Mouse (Mus musculus): ENCODE measurements around the gene Ptgfrn.

Gene Ptgfrn

DNA sequence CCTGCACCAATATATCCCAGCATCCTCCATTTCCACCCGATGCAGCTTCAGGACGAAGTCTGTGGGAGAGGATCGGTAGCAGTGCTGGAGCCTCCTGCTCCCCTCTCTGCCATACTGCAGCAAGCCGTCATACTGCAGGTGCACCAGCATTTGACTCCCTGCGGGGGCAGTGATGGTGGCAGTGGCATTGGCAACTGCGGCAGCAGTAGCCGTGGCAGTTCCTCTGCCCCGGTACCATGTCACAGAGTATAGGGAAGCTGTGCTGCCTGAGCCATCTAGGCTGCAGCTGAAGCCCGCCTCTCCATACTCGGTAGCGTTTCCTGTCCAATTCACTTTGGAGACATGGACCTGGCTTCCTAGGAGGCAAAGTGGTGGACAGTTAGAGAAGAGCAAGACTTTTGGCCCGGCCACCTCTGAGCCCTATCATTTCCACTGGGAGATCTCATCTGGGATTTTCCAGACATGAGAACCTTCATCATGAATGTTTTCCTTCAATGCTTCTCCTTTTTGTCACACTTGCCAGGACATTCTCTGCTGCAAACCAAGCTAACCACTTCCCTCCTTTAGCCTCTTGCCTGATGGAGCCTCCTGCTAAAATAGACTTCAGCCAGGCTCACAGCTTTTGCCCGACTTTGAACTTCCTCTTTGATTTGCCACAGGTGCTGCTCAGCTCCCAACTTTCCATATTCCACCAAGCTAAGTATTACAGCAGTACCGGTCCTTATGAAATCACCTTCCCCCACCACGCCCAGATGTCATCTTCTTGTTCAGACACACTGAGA is 106.3 kb downstream of the Ptgfrn start:
- DNase-seq (ENCODE audit: low spot score) = no peak

DNA sequence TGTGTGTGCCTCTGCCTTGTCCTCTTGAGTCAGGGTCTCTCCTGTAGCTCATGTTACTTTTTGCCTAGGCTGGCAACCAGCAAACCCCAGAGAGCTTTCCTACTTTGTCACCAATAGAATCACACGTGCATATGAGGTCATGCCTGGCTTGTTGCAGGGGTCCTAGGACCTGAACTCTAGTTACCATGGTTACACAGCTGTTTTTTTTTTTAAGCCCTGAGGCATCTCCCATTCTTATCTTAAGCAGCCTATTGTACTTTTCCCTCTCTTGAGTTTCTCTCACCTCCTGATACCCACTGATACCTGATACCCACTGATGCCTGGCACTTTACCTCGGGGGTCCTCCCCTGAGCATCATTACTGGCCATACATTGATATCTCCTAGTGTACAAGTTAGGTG is 110.3 kb downstream of the Ptgfrn start:
- DNase-seq (ENCODE audit: low spot score) = no peak

DNA sequence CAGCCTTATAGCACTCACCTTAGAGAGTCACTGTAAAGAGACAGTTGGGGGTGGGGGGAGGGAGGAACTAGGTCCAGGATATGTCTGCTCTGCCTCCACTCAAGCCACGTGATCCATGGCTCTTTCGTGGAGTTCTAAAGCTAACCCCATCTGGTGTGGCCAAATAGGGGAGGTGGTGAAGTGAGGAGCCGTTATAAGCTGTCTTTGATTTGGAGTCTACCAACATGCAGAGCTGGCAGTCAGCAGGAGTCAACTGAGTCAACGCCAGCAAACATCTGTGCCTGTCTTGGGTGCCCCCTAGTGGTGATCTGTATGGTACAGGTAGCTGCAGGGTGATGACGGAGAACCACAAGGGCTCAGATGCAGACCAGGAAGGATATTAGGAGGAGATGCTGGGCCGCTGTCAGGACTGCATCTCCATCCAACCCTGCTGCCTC is 111.2 kb downstream of the Ptgfrn start:
- DNase-seq (ENCODE audit: low spot score) = no peak

DNA sequence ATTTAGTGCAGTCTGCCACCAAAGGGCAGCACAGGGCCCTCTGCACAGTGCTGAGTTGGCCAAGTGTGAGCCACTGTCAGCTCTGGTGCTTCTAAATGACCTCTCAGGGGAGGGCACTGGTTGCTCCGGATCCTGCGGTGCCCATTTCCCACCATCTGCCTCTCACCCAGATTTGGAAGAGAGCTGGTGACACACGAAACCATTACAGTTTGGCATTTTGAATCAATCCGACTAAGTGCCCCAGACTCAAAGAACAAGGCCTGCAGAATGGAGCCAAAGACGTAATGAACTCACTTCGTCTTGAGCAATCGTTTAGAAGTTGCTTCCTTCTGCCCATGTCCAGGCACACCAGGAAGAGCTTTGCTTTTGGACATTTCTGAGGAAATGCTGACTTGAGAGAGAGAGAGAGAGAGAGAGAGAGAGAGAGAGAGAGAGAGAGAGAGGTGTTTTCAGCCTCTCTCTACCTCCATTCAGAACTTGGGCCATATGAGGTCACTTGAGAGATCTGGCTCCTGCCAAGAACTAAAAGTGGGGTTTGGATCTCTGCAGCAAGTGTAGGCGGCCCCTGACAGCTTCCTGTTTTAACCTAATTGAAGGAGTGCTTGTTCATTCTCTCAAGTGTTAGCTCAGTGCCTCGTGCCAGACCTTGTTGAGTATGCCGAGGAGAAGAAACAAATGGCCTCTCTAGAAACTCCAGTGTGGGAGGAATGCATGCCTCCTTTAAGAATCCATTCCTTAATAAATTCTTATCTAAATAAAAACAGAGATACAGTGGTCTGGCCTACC is 112.1 kb downstream of the Ptgfrn start:
- no peak for DNase-seq (ENCODE audit: low spot score)

DNA sequence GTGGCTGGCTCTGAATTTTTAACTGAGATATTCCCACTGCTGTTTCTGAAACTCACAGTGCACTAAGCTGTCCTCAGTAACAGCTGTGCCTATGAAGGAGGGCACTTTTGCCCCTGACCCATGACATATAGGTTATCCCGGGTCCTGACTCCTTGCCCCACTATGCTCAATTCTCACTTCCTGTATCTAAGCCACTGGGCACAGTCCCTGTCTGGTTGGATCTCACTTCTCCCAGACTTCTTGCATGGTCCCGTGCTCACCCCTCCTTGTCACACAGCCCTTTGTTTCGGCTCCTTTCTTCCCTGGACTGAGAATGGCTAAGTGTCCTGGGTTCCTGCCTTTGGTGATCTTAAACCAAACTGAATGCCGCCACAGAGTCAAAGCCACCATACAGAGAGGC is 115.8 kb downstream of the Ptgfrn start:
- no peak for DNase-seq (ENCODE audit: low spot score)

DNA sequence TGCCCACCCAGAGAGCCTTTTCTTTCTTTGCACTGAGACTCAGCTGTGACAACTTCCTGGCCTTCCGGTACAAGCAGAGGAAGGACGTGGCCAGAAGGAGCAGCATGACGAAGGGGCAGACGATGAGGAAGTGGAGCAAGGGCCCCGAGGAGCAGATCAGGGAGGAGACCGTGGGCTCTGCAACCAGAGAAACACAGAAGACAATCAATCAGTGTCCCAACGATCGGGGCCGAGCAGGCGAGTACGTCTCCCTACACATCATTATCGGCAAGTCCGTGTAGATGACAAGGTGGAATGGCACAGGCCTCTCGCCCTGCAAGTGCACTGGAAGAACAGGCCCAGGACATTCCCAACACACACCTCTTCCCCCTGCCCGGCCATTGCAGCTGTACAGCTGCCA is 116.4 kb downstream of the Ptgfrn start:
- DNase-seq (ENCODE audit: low spot score) = no peak

DNA sequence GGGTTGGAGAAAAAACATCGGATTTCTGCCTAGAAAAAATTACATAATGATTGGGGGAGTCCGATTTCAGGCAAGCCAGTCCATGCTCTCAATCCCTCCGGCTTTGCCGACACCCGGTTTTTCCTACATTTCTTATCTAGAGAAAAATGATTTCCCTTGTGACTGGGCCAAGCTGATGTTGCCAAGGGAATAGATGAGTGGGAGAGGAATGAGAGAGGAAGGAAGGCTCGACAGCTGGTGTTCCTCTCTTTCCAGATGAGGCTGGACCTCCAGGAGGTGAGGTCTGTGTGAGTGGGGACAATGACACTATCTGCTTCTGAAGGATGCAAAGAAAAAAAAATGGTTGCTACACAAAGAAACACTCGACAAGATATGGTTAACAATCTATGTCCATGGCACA is 116.9 kb downstream of the Ptgfrn start:
- no peak for DNase-seq (ENCODE audit: low spot score)
